Mouse (Mus musculus): ENCODE measurements around the gene Ccdc7b. TPM values are rescaled to one million over a fixed set of nuclear protein-coding genes. Genes with fewer than 3 reads are reported as not detected.
"Not testable (repeated sequence)": the region's sequence is repeated elsewhere in the genome, so short reads cannot be mapped to it uniquely, and the experiment has no call there.

Ccdc7b gene
- not detected in 2 replicates for polyA plus RNA-seq (2015; fragmentation: Nextera tagmentation; extraction: Ambion mirVana)

- not testable (repeated sequence) for H3K27ac ChIP-seq (ENCODE audit: low read length); H3K27me3 ChIP-seq (replicated peaks; ENCODE audit: insufficient read depth, low read length); H3K4me2 ChIP-seq (replicated peaks; ENCODE audit: low read depth, low read length); DNase-seq (ENCODE audit: low spot score); ATAC-seq; H3K36me3 ChIP-seq (ENCODE audit: insufficient read depth, low read length); H3K4me1 ChIP-seq (ENCODE audit: insufficient read depth, low read depth, low read length); H3K9me3 ChIP-seq (ENCODE audit: low read length); H3K4me3 ChIP-seq (ENCODE audit: low read depth, low read length); H3K9ac ChIP-seq (replicated peaks; ENCODE audit: low read depth)
- 64% methylated on average over 1 of the region's 10 CpGs for WGBS
Measured at GRCm38 (mm10) chr8:129066834-129067233, at the start of gene Ccdc7b. Gene Ccdc7b, plus strand, starts transcription at chr8:129067134.

DNA sequence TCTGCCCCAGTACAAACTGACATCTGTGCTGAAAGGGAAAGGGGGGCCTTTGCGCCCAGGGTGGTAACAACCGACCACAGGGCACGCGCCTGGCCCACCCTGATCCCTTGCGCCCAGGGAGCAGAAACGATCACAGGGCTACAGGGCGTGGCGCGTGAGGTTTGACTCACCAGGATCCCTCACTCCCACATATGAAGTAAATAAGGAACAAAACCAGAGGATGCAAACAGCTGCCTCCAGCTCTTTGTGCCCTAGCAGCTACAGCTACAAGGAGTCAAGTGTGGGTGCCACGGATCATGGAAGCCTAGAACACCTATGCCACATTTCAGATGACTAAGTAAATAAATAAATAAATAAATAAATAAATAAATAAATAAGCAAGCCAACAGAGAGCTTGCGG, 1.5 kb upstream of the Ccdc7b start, which contains the start of gene Ccdc7a:
Gene Ccdc7a, minus strand, starts transcription at position 101 of the 400 bp plus-strand sequence.
- H3K27ac ChIP-seq (ENCODE audit: low read length); H3K27me3 ChIP-seq (replicated peaks; ENCODE audit: insufficient read depth, low read length); H3K4me3 ChIP-seq (ENCODE audit: low read depth, low read length); H3K9ac ChIP-seq (replicated peaks; ENCODE audit: low read depth); H3K4me2 ChIP-seq (replicated peaks; ENCODE audit: low read depth, low read length); H3K9me3 ChIP-seq (ENCODE audit: low read length); ATAC-seq; H3K4me1 ChIP-seq (ENCODE audit: insufficient read depth, low read depth, low read length); DNase-seq (ENCODE audit: low spot score); H3K36me3 ChIP-seq (ENCODE audit: insufficient read depth, low read length): not testable (repeated sequence)
- WGBS = 79% methylated on average over 2 of the region's 11 CpGs

DNA sequence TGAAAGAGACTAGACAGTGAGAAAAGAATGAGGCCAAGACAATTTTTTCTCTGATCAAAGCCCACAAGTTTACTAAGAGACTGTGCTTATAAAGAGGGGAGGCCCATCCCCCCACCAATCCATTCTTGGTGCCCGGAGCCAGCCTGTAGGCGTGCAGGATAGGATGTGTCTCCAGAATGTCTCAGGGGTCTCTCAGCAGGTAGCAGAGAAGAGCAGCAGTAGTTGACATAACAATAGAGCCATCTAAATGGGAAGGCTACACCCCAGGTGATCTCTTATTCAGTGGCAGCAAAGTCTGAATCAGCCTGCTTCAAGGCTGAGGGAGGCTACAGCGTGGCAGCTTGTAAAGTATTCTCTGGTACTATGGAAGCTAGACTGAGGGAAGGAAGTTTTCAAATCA, 48.8 kb downstream of the Ccdc7b start:
- not testable (repeated sequence) for H3K4me3 ChIP-seq (ENCODE audit: low read depth, low read length); H3K36me3 ChIP-seq (ENCODE audit: insufficient read depth, low read length); H3K4me2 ChIP-seq (replicated peaks; ENCODE audit: low read depth, low read length); H3K27me3 ChIP-seq (replicated peaks; ENCODE audit: insufficient read depth, low read length); H3K9ac ChIP-seq (replicated peaks; ENCODE audit: low read depth); H3K27ac ChIP-seq (ENCODE audit: low read length); ATAC-seq; H3K4me1 ChIP-seq (ENCODE audit: insufficient read depth, low read depth, low read length); H3K9me3 ChIP-seq (ENCODE audit: low read length); DNase-seq (ENCODE audit: low spot score)
- 61% methylated on average over 3 of the region's 3 CpGs for WGBS

DNA sequence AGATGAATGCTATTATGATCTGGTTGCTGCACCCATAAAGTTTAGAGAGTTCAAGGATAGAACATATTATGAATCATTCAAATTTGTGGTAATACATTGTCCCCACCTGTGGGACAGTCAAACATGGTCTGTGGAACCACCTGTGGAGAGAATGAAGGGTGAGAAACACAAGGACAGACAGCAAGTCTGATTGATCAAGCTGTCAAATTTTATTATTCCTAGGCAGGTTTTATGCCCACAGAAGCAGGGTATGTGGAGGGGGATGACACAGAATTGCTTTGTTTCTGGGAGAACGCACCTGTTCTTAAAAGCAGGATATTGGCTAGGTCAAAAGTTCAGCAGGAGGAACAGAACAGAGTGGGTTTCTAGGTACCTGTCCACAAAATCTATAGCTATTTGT, 64.6 kb downstream of the Ccdc7b start, which contains the start of gene Gm10999:
Gene Gm10999, minus strand, starts transcription at position 101 of the 400 bp plus-strand sequence.
- TF ChIP-seq CTCF (IDR thresholded peaks at IDR 0.05) (no peak), EP300 (IDR thresholded peaks at IDR 0.05) (no peak)

DNA sequence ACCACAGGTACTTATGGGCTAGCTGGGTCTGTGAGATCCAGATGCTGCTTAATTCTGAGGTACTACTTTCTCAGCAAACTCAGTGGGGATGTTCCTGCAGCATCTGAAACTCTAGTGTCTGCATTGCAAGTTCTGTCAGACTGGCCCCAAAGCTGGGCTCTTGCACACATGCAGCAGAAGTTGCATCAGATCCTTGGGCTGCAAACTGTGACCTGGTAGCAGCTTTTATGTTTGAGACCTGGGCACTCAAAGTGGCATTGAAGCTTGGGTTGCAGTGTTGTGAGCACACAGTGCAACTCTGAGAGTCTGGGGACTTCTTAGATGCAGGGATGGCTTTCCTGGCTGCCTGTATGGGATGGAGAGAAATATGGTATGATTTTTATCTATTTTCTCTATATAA, 66.5 kb downstream of the Ccdc7b start:
- no peaks in the 10 kb centered on the region for H3K27me3 ChIP-seq (replicated peaks; ENCODE audit: insufficient read depth, low read length)
- no peaks in the 10 kb centered on the region for H3K4me1 ChIP-seq (ENCODE audit: insufficient read depth, low read depth, low read length)
- no peaks in the 10 kb centered on the region for H3K36me3 ChIP-seq (ENCODE audit: insufficient read depth, low read length)
- no peaks in the 10 kb centered on the region for H3K9me3 ChIP-seq (ENCODE audit: low read length)
- no peak overlapping the region for H3K4me2 ChIP-seq (replicated peaks; ENCODE audit: low read depth, low read length)
- ATAC-seq (no peak), DNase-seq (ENCODE audit: low spot score) (no peak)
- TF ChIP-seq CTCF (IDR thresholded peaks at IDR 0.05) (no peak), EP300 (IDR thresholded peaks at IDR 0.05) (no peak)
- H3K27ac ChIP-seq (ENCODE audit: low read length) = no peak overlapping the region
- no peak overlapping the region for H3K4me3 ChIP-seq (ENCODE audit: low read depth, low read length)
- H3K9ac ChIP-seq (replicated peaks; ENCODE audit: low read depth) = no peak overlapping the region

More for the DNA sequence above, 64.6 kb downstream of the Ccdc7b start, which contains the start of gene Gm10999:
- H3K27me3 ChIP-seq (replicated peaks; ENCODE audit: insufficient read depth, low read length) = no peaks in the 10 kb centered on the region
- H3K27ac ChIP-seq (ENCODE audit: low read length) = no peak within 1 kb of the TSS
- no peak for ATAC-seq
- no peak for DNase-seq (ENCODE audit: low spot score)
- no peaks in the 10 kb centered on the region for H3K36me3 ChIP-seq (ENCODE audit: insufficient read depth, low read length)
- H3K9me3 ChIP-seq (ENCODE audit: low read length) = no peaks in the 10 kb centered on the region
- no peak within 1 kb of the TSS for H3K4me2 ChIP-seq (replicated peaks; ENCODE audit: low read depth, low read length)
- no peak within 1 kb of the TSS for H3K4me3 ChIP-seq (ENCODE audit: low read depth, low read length)
- H3K4me1 ChIP-seq (ENCODE audit: insufficient read depth, low read depth, low read length) = no peaks in the 10 kb centered on the region
- WGBS = 62% methylated on average over 1 of the region's 1 CpGs
- no peak within 1 kb of the TSS for H3K9ac ChIP-seq (replicated peaks; ENCODE audit: low read depth)

Other genes with a start within 250 kb of the Ccdc7b start
- not detected in 2 replicates for gene Ccdc7a, start 1.6 kb upstream of the Ccdc7b start, polyA plus RNA-seq (2015; fragmentation: Nextera tagmentation; extraction: Ambion mirVana)
- gene Gm10999, start 64.5 kb downstream of the Ccdc7b start, polyA plus RNA-seq (2015; fragmentation: Nextera tagmentation; extraction: Ambion mirVana) = not detected in 2 replicates
- 20.6 and 21.8 TPM in 2 replicates for gene 2610044O15Rik8, start 167.3 kb downstream of the Ccdc7b start, polyA plus RNA-seq (2015; fragmentation: Nextera tagmentation; extraction: Ambion mirVana)

Measured in lung, postnatal 0 days (tissue).